Comparison of ENCODE assay signal across 9 mouse cellular contexts in the genomic region with DNA sequence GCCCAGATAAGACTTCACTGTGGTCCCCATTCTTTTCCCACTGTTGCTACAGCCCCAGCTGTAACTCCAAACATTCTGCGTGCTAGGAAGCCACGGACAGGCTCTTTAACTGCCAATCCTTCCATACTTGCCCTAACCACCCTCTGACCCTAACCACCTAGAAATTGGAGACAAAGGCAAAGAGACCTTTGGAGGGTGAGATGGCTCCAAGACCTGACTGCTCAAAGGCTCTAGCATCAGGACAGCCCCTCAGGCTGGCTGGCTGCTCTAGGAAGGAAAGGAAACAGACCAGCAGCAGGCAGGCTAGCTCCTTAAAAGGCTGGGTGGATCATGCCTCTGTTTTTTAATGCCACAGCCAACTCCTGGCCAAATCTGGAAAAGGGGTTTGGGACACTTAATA. TPM values are rescaled to one million over a fixed set of nuclear protein-coding genes. Genes with fewer than 3 reads are reported as not detected.
A peak's percentile ranks its signal among the peaks of the same experiment; 100 is the strongest.
DNase-seq lines count a peak whose midpoint lies in the region; TF ChIP-seq lines count a peak whose summit lies in the region.
"Had no signal": no experiment of that assay in that cellular context is flagged by ENCODE, and none has a peak within 500 bp of the region (broad histone marks: within the 10 kb centered on the region; RNA-seq: fewer than 3 reads in every experiment).

No protein-coding gene starts in this region.

- H3K79me2 ChIP-seq in macrophage (ENCODE audit: inconsistent target), result peaks cover 78% of the 10 kb centered on the region

- peak overlapping the region; percentile 41 for H3K4me3 ChIP-seq in gastrocnemius, adult 2 months
- no peak overlapping the region for H3K4me3 ChIP-seq in left cerebral cortex, adult 2 months
- peak overlapping the region; percentile 49 for H3K4me3 ChIP-seq in bone marrow macrophage, adult 2 months (ENCODE audit: insufficient read depth, low read length)
- peak overlapping the region; percentile 22 for H3K4me3 ChIP-seq in macrophage (ENCODE audit: inconsistent target)
- H3K4me3 ChIP-seq: midbrain, embryonic 10.5 days had no signal

- peak; percentile 10 for DNase-seq in gastrocnemius, adult 2 months
- DNase-seq in gastrocnemius, adult 8-10 months (ENCODE audit: low spot score in 2 of 2), result no peak
- no peak for DNase-seq in left cerebral cortex, adult 2 months (ENCODE audit: extremely low spot score in 1 of 2, low spot score in 2 of 2)
- DNase-seq in left cerebral cortex, adult 9 months (ENCODE audit: low spot score in 2 of 2), result no peak
- no peak for DNase-seq in adrenal gland, adult 2 months
- no peak for DNase-seq in urinary bladder, adult 18-20 months (ENCODE audit: low spot score in 2 of 2)

- H3K4me1 ChIP-seq in bone marrow macrophage, adult 2 months (ENCODE audit: control insufficient read depth, insufficient read depth, low read length), result peaks cover 41% of the 10 kb centered on the region

- H3K27ac ChIP-seq in gastrocnemius, adult 2 months, result peak overlapping the region; percentile 67
- H3K27ac ChIP-seq in left cerebral cortex, adult 2 months, result peak overlapping the region; percentile 58
- peak overlapping the region; percentile 98 for H3K27ac ChIP-seq in bone marrow macrophage, adult 2 months (ENCODE audit: insufficient read depth, low read depth, low read length)
- peak overlapping the region; percentile 97 for H3K27ac ChIP-seq in macrophage
- H3K27ac ChIP-seq: midbrain, embryonic 10.5 days had no signal

- H3K36me3 ChIP-seq in macrophage (ENCODE audit: inconsistent target), result no peaks in the 10 kb centered on the region

- intact Hi-C loops in gastrocnemius, adult 2 months (cut with DNase I), result loop anchor here (10.0 kb wide), 1 partner anchor 141 kb away; a partner anchor contains a TSS
- intact Hi-C loops in left cerebral cortex, adult 2 months (cut with DNase I), result no loop called here

- no peak for TF ChIP-seq CTCF in gastrocnemius, adult 2 months (IDR thresholded peaks at IDR 0.05)
- no peak for TF ChIP-seq CTCF in left cerebral cortex, adult 2 months (IDR thresholded peaks at IDR 0.05)
- TF ChIP-seq CTCF in bone marrow macrophage, adult 2 months (IDR thresholded peaks at IDR 0.05; ENCODE audit: low read depth, low read length), result no peak

- TF ChIP-seq POLR2A in bone marrow macrophage, adult 2 months (IDR thresholded peaks at IDR 0.05; ENCODE audit: borderline replicate concordance, low read depth, low read length), result no peak

- 0% methylated on average over 2 of the region's 2 CpGs for WGBS in macrophage (ENCODE audit: missing documents)

RNA-seq across cellular contexts. Expression of a gene that starts 4.6 kb away (rescaled TPM):
- total RNA-seq in gastrocnemius, adult 2 months (2021), result 10 to 100 TPM; 45.0 to 51.2 TPM
- 10 to 100 TPM; 48.2 to 53.4 (median 49.4) TPM for total RNA-seq in gastrocnemius, adult 8-10 months (2022)
- 100 to 1,000 TPM; 144 to 151 TPM for total RNA-seq in left cerebral cortex, adult 2 months (2021)
- 84.8 and 90.0 TPM in 2 replicates for polyA plus RNA-seq in bone marrow macrophage, adult 2 months (2012; ENCODE audit: insufficient read depth, insufficient read length, missing spikeins)
- total RNA-seq in macrophage (2018; cell fraction: chromatin; rRNA removed), result 100 to 1,000 TPM in 25 of 26 experiments, 10 to 100 TPM in 1; 98.1 to 413 (median 178) TPM
- 100 to 1,000 TPM in 11 of 26 experiments, 10 to 100 TPM in 15; 71.3 to 140 (median 90.6) TPM for total RNA-seq in macrophage (2018; cell fraction: cytosol; rRNA removed)
- total RNA-seq in macrophage (2018; cell fraction: nucleus; rRNA removed), result 100 to 1,000 TPM in 17 of 26 experiments, 10 to 100 TPM in 9; 76.1 to 264 (median 129) TPM
- 68.2 to 77.4 TPM (median 74.2 TPM) in 3 replicates for polyA plus RNA-seq in macrophage (2018)
- total RNA-seq in adrenal gland, adult 2 months (2021), result 10 to 100 TPM; 81.8 to 92.3 TPM
- polyA plus RNA-seq in adrenal gland, adult 2 months (2012; rRNA removed), result 114 and 134 TPM in 2 replicates

RNA-seq across cellular contexts. Expression of a gene that starts 23.0 kb away (rescaled TPM):
- 1 to 10 TPM; 2.6 to 3.3 TPM for total RNA-seq in gastrocnemius, adult 2 months (2021)
- total RNA-seq in gastrocnemius, adult 8-10 months (2022), result 1 to 10 TPM; 1.4 to 2.3 (median 2.0) TPM
- 10 to 100 TPM; 15.4 to 20.8 TPM for total RNA-seq in left cerebral cortex, adult 2 months (2021)
- 10.9 and 14.8 TPM in 2 replicates for polyA plus RNA-seq in bone marrow macrophage, adult 2 months (2012; ENCODE audit: insufficient read depth, insufficient read length, missing spikeins)
- total RNA-seq in macrophage (2018; cell fraction: chromatin; rRNA removed), result 10 to 100 TPM; 21.2 to 71.7 (median 39.4) TPM
- 1 to 10 TPM in 24 of 26 experiments, under 1 TPM in 2; 0.81 to 3.6 (median 1.7) TPM for total RNA-seq in macrophage (2018; cell fraction: cytosol; rRNA removed)
- total RNA-seq in macrophage (2018; cell fraction: nucleus; rRNA removed), result 10 to 100 TPM; 17.0 to 69.2 (median 24.3) TPM
- polyA plus RNA-seq in macrophage (2018), result 1.4 to 2.3 TPM (median 2.1 TPM) in 3 replicates
- total RNA-seq in adrenal gland, adult 2 months (2021), result 1 to 10 TPM; 5.2 to 7.4 TPM
- 11.6 and 17.8 TPM in 2 replicates for polyA plus RNA-seq in adrenal gland, adult 2 months (2012; rRNA removed)

RNA-seq across cellular contexts. Expression of a gene that starts 30.6 kb away (rescaled TPM):
- 10 to 100 TPM; 23.4 to 29.8 TPM for total RNA-seq in gastrocnemius, adult 2 months (2021)
- total RNA-seq in gastrocnemius, adult 8-10 months (2022), result 10 to 100 TPM; 23.4 to 28.8 (median 24.4) TPM
- total RNA-seq in left cerebral cortex, adult 2 months (2021), result 100 to 1,000 TPM in 1 of 2 experiments, 10 to 100 TPM in 1; 99.9 to 102 TPM
- 24.7 and 26.7 TPM in 2 replicates for polyA plus RNA-seq in bone marrow macrophage, adult 2 months (2012; ENCODE audit: insufficient read depth, insufficient read length, missing spikeins)
- total RNA-seq in macrophage (2018; cell fraction: chromatin; rRNA removed), result 10 to 100 TPM in 16 of 26 experiments, 1 to 10 TPM in 10; 5.5 to 20.2 (median 12.1) TPM
- 10 to 100 TPM; 19.5 to 34.9 (median 26.6) TPM for total RNA-seq in macrophage (2018; cell fraction: cytosol; rRNA removed)
- 10 to 100 TPM in 19 of 26 experiments, 1 to 10 TPM in 7; 7.3 to 22.5 (median 12.8) TPM for total RNA-seq in macrophage (2018; cell fraction: nucleus; rRNA removed)
- polyA plus RNA-seq in macrophage (2018), result 13.6 to 44.2 TPM (median 27.9 TPM) in 3 replicates
- total RNA-seq in adrenal gland, adult 2 months (2021), result 10 to 100 TPM; 38.2 to 50.8 TPM
- 65.6 and 73.2 TPM in 2 replicates for polyA plus RNA-seq in adrenal gland, adult 2 months (2012; rRNA removed)

RNA-seq across cellular contexts. Expression of a gene that starts 36.2 kb away (rescaled TPM):
- total RNA-seq in gastrocnemius, adult 2 months (2021), result under 1 TPM; 0.48 to 0.75 TPM
- total RNA-seq in gastrocnemius, adult 8-10 months (2022), result under 1 TPM; 0.13 to 0.49 (median 0.39) TPM
- 100 to 1,000 TPM; 425 to 440 TPM for total RNA-seq in left cerebral cortex, adult 2 months (2021)
- polyA plus RNA-seq in bone marrow macrophage, adult 2 months (2012; ENCODE audit: insufficient read depth, insufficient read length, missing spikeins), result 0.64 TPM in 1 of 2 replicates, not detected in the other
- total RNA-seq in macrophage (2018; cell fraction: chromatin; rRNA removed), result 1 to 10 TPM in 1 of 26 experiments, under 1 TPM in 3, not detected in 22; 0.25 to 2.0 (median 0.43) TPM
- total RNA-seq in macrophage (2018; cell fraction: cytosol; rRNA removed), result under 1 TPM in 1 of 26 experiments, not detected in 25; 0.04 TPM
- under 1 TPM in 1 of 26 experiments, not detected in 25; 0.34 TPM for total RNA-seq in macrophage (2018; cell fraction: nucleus; rRNA removed)
- 0.07 TPM in 1 of 3 replicates, not detected in the others for polyA plus RNA-seq in macrophage (2018)
- 1 to 10 TPM; 3.1 to 6.5 TPM for total RNA-seq in adrenal gland, adult 2 months (2021)
- 8.3 and 9.8 TPM in 2 replicates for polyA plus RNA-seq in adrenal gland, adult 2 months (2012; rRNA removed)

RNA-seq across cellular contexts. Expression of a gene that starts 50.4 kb away (rescaled TPM):
- total RNA-seq in gastrocnemius, adult 2 months (2021), result not detected
- not detected for total RNA-seq in gastrocnemius, adult 8-10 months (2022)
- under 1 TPM; 0.35 to 0.43 TPM for total RNA-seq in left cerebral cortex, adult 2 months (2021)
- not detected in 2 replicates for polyA plus RNA-seq in bone marrow macrophage, adult 2 months (2012; ENCODE audit: insufficient read depth, insufficient read length, missing spikeins)
- not detected for total RNA-seq in macrophage (2018; cell fraction: chromatin; rRNA removed)
- not detected for total RNA-seq in macrophage (2018; cell fraction: cytosol; rRNA removed)
- total RNA-seq in macrophage (2018; cell fraction: nucleus; rRNA removed), result not detected
- polyA plus RNA-seq in macrophage (2018), result not detected in 3 replicates
- not detected for total RNA-seq in adrenal gland, adult 2 months (2021)
- not detected in 2 replicates for polyA plus RNA-seq in adrenal gland, adult 2 months (2012; rRNA removed)
- polyA plus RNA-seq: midbrain, embryonic 10.5 days had no signal
